Mouse (Mus musculus) embryonic facial prominence, embryonic 10.5 days (tissue): ENCODE results near the gene Gm3043. TPM values are rescaled to one million over a fixed set of nuclear protein-coding genes. Genes with fewer than 3 reads are reported as not detected.
"Not testable (repeated sequence)": the region's sequence is repeated elsewhere in the genome, so short reads cannot be mapped to it uniquely, and the experiment has no call there.

Experiments
- DNase-seq: peaks from one replicate; pipeline ENCODE4 v3.0.0-alpha.2; 2017; ENCODE audit warnings: low spot score
- H3K27ac ChIP-seq: fragments of 300-500 bp; sonication (generic); replicated peaks from 2 replicates; pipeline ENCODE4 v1.5.1; 2016; ENCODE audit warnings: mild to moderate bottlenecking
- H3K27me3 ChIP-seq: fragments of 300-500 bp; sonication (generic); replicated peaks from 2 replicates; pipeline ENCODE4 v1.6.1; 2016; ENCODE audit warnings: low read depth, mild to moderate bottlenecking; ENCODE audit not compliant: poor library complexity, severe bottlenecking
- H3K36me3 ChIP-seq: fragments of 300-500 bp; sonication (generic); replicated peaks from 2 replicates; pipeline ENCODE4 v1.6.1; 2016; ENCODE audit warnings: mild to moderate bottlenecking, moderate library complexity
- H3K4me1 ChIP-seq: fragments of 300-500 bp; sonication (generic); 2 replicates; pipeline ENCODE4 v1.6.1; 2016
- H3K4me3 ChIP-seq: fragments of 300-500 bp; sonication (generic); 2 replicates; pipeline ENCODE4 v1.5.1; 2016; ENCODE audit warnings: mild to moderate bottlenecking, moderate library complexity
- H3K9me3 ChIP-seq: fragments of 300-500 bp; sonication (generic); 2 replicates; pipeline ENCODE4 v1.6.1; 2016; ENCODE audit warnings: mild to moderate bottlenecking
- WGBS: fragments of 180-500 bp; shearing (Covaris S2); methylation state at CpG from one replicate; pipeline ENCODE4 v1.1.7; 2016; 5-methylcytosine and 5-hydroxymethylcytosine counted together
- polyA plus RNA-seq: library from polyadenylated mRNA; unstranded; fragments of >200 nt; fragmentation: Nextera tagmentation; extraction: Ambion mirVana; gene quantifications from 2 replicates; pipeline ENCODE4 v1.2.1, GENCODE M21; 2016

The Gm3043 gene
- polyA plus RNA-seq, result not detected in 2 replicates

DNA sequence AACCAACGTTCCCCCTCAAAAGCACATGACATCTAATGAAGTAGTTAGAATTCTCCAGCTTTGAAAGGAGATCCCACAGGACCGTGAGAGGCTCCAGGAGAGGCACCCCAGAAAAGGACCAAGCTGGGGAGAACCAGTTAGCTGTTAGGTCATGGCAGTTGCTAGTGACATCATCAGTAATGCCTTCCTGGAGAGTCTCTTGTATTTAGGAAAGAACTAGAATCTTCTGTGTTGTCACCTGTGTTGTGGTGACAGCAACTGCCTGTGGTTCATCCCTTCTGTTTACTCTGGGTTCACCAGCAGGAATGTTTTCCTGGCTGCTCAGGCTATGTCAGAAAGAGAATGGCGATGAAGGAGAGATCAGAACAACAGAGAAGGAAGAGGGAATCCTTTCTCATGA, at the start of gene Gm3043:
Gene Gm3043, plus strand, starts transcription at position 301 of the 400 bp plus-strand sequence.
- H3K4me1 ChIP-seq, H3K9me3 ChIP-seq, DNase-seq, H3K27ac ChIP-seq, H3K36me3 ChIP-seq, H3K27me3 ChIP-seq, H3K4me3 ChIP-seq: not testable (repeated sequence)
- WGBS, result no CpG with 5 or more reads among the region's 3 CpGs

GRCm38 (mm10) chr14:3651730-3652129, 36.9 kb upstream of the Gm3043 start, which contains the start of gene Gm3020:
Gene Gm3020 (plus strand): TSS chr14:3652030.
- not testable (repeated sequence) for H3K9me3 ChIP-seq, H3K36me3 ChIP-seq, H3K4me1 ChIP-seq, DNase-seq, H3K27me3 ChIP-seq, H3K27ac ChIP-seq, H3K4me3 ChIP-seq
- no CpG with 5 or more reads among the region's 32 CpGs for WGBS

Other genes starting within 250 kb of the Gm3043 start
- not detected in 2 replicates for gene Gm10408, start 239.4 kb upstream of the Gm3043 start, polyA plus RNA-seq
- not detected in 2 replicates for gene Gm3012, start 54.3 kb upstream of the Gm3043 start, polyA plus RNA-seq
- 1.9 and 2.0 TPM in 2 replicates for gene Gm3020, start 36.8 kb upstream of the Gm3043 start, polyA plus RNA-seq
- 0.25 and 0.56 TPM in 2 replicates for gene Gm3002, start 121.3 kb downstream of the Gm3043 start, polyA plus RNA-seq
- not detected in 2 replicates for gene Gm3033, start 157.5 kb downstream of the Gm3043 start, polyA plus RNA-seq
- 0.09 TPM in 1 of 2 replicates, not detected in the other for gene Gm2916, start 195.4 kb downstream of the Gm3043 start, polyA plus RNA-seq
- gene Gm3029, start 243.0 kb downstream of the Gm3043 start, polyA plus RNA-seq, result not detected in 2 replicates